Mouse (Mus musculus) frontal cortex, postnatal 10 days (tissue): Measurements from ENCODE around the gene Slc35a2.
"Not testable (repeated sequence)": the region's sequence is repeated elsewhere in the genome, so short reads cannot be mapped to it uniquely, and the experiment has no call there.

Experiments
- DNase-seq, 2 experiments: peaks; one replicate each; pipeline ENCODE4 v3.0.0; 2022; ENCODE audit warnings: low spot score in 2 of 2, mixed read lengths in 1 of 2

The Slc35a2 gene

DNA sequence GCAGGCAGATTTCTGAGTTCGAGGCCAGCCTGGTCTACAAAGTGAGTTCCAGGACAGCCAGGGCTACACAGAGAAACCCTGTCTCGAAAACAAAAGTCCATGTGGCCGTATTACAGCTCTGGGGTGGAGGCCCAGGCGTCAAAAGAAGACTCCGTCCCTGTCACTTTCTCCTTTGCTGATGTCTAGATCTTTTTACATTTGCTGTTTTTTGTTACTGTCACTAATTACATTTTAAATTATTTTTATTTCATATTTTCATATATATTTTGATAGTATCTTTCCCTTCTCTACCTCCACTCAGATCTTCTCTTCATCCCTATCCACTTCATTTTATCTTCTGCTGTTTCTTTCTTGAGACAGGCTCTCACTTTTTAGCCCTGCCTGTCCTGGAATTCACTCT, 23.9 kb downstream of the Slc35a2 start, which contains the start of gene Gm10491:
Gene Gm10491, minus strand, starts transcription at position 101 of the 400 bp plus-strand sequence.
- DNase-seq, result no peak

- DNase-seq, result not testable (repeated sequence)
Measured at GRCm38 (mm10) chrX:7909242-7909641, 25.4 kb downstream of the Slc35a2 start, which contains the start of gene Gm10490. TSS of gene Gm10490 (plus strand) at chrX:7909542.

- DNase-seq, result no peak
Measured at GRCm38 (mm10) chrX:7910473-7910872, 26.6 kb downstream of the Slc35a2 start.

DNA sequence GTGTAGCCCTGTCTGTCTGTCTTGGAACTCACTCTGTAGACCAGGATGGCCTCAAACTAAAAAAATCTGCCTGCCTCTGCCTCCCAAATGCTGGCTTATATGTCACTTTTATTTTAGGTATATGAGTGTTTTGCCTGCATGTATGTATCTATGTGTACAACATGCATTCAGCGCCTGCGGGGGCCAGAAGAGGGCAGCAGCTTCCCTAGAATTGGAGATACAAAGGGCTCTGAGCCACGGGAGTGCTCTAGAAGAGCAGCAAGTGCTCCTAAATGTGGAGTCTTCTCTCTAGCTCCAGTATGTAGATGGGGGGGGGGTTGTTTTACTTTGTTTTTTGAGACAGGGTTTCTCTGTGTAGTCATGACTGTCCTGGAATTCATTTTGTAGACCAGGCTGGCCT, 31.8 kb downstream of the Slc35a2 start:
- not testable (repeated sequence) for DNase-seq

DNA sequence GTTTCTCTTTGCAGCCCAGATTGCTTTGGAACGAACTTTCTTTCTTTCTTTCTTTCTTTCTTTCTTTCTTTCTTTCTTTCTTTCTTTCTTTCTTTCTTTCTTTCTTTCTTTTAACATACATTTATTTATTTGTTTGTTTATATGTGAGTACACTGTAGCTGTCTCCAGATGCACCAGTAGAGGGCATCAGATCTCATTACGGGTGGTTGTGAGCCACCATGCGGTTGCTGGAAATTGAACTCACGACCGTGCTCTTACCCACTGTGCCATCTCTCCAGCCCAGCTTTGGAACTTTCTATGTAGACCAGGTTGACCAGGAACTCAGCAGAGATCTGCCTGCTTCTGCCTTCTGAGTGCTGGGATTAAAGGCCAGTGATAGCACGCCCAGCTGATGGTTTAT, 34.1 kb downstream of the Slc35a2 start:
- not testable (repeated sequence) for DNase-seq

- DNase-seq, result peak; percentile 39 to 41
Measured at GRCm38 (mm10) chrX:7919601-7920383, 36.0 kb downstream of the Slc35a2 start, which contains the start of gene Pcsk1n. TSS of gene Pcsk1n (plus strand) at chrX:7919822.

DNA sequence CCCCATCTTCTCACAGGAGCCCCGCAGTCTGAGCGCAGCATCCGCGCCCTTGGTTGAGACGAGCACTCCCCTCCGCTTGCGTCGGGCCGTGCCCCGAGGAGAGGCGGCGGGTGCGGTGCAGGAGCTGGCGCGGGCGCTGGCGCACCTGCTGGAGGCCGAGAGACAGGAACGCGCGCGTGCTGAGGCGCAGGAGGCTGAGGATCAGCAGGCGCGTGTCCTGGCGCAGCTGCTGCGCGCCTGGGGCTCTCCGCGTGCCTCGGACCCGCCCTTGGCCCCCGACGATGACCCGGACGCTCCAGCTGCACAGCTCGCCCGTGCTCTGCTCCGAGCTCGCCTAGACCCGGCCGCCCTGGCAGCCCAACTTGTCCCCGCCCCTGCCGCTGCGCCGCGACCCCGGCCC, 38.2 kb downstream of the Slc35a2 start:
- no peak for DNase-seq

DNA sequence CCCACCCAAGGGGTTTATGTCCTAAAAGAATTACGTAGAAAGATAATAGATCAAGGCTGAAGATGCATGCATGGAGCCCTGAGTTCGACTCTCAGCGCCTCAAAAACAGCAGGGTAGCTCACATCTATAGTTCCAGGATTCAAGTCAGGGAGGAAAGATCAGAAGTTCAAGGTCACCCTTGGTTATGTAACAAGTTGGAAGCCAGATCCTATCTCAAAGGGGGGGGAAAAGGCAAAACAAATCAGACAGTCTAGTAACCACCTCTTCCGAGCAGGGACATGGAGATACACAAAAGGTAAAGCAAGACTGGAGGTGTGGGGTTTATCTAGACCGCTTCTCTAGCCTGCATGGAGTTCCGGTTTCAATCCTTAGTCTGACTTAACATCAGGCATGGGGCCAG, 42.4 kb downstream of the Slc35a2 start:
- no peak for DNase-seq

- DNase-seq, result no peak
Measured at GRCm38 (mm10) chrX:7927116-7927515, 43.3 kb downstream of the Slc35a2 start.

GRCm38 (mm10) chrX:7928270-7928790, 44.5 kb downstream of the Slc35a2 start, which contains the start of gene Eras:
TSS of gene Eras (minus strand) at chrX:7928607.
- no peak for DNase-seq

DNA sequence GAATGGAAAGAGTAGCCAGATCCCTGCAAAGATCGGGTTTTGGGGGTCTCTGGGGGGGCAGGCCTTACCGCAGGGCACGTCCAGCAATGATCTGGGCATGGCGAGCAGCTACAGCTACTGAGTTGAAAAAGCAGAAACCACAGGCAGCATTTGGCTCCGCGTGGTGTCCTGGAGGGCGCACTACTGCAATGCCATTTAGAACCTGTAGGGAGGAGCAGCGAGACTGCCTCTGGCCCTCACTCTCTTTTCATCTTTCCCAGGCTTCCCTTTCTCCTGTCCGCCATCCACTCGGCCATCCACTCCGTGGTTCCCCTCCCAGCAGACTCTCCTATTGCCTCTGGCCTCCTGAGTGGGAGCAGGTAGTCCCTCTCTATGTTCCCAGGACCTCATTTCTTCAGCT, 53.0 kb downstream of the Slc35a2 start:
- DNase-seq, result no peak

GRCm38 (mm10) chrX:7937667-7938066, 53.8 kb downstream of the Slc35a2 start:
- no peak for DNase-seq
